Mouse (Mus musculus) hindbrain, embryonic 14.5 days (tissue): ENCODE data around the gene Cand2. TPM values are rescaled to one million over a fixed set of nuclear protein-coding genes. Genes with fewer than 3 reads are reported as not detected.

Source experiments
- ATAC-seq: fragments of 200-750 bp; cut with Nextera tagmentation; 2 replicates; pipeline ENCODE4 v1.8.0; 2017; ENCODE audit warnings: moderate number of reproducible peaks, mild to moderate bottlenecking, moderate TSS enrichment, moderate library complexity; ENCODE audit not compliant: low FRiP score
- DNase-seq: peaks from one replicate; pipeline ENCODE4 v3.0.0-alpha.2; 2015; ENCODE audit warnings: low spot score
- H3K27ac ChIP-seq: fragments of 300-500 bp; sonication (generic); 2 replicates; pipeline ENCODE4 v1.5.1; 2014; ENCODE audit warnings: mild to moderate bottlenecking, moderate library complexity
- H3K27me3 ChIP-seq: fragments of 300-500 bp; sonication (generic); 2 replicates; pipeline ENCODE4 v1.6.1; 2014; ENCODE audit warnings: mild to moderate bottlenecking, low read length, mixed read lengths; ENCODE audit not compliant: control insufficient read depth, insufficient read depth
- H3K36me3 ChIP-seq: fragments of 300-500 bp; sonication (generic); replicated peaks from 2 replicates; pipeline ENCODE4 v1.6.1; 2014; ENCODE audit not compliant: control insufficient read depth, insufficient read depth
- H3K4me1 ChIP-seq: fragments of 300-500 bp; sonication (generic); replicated peaks from 2 replicates; pipeline ENCODE4 v1.6.1; 2014; ENCODE audit warnings: antibody characterized with exemption, low read length, mixed read lengths; ENCODE audit not compliant: control insufficient read depth, insufficient read depth
- H3K4me2 ChIP-seq: fragments of 300-500 bp; sonication (generic); replicated peaks from 2 replicates; pipeline ENCODE4 v1.6.1; 2014; ENCODE audit warnings: mild to moderate bottlenecking, moderate library complexity
- H3K4me3 ChIP-seq: fragments of 300-500 bp; sonication (generic); replicated peaks from 2 replicates; pipeline ENCODE4 v1.5.1; 2014; ENCODE audit warnings: mild to moderate bottlenecking, low read length
- H3K9ac ChIP-seq: fragments of 300-500 bp; sonication (generic); 2 replicates; pipeline ENCODE4 v1.6.1; 2014
- H3K9me3 ChIP-seq: fragments of 300-500 bp; sonication (generic); 2 replicates; pipeline ENCODE4 v1.6.1; 2016; ENCODE audit warnings: low read length; ENCODE audit not compliant: control insufficient read depth
- WGBS: fragments of 180-500 bp; shearing (Covaris S2); extraction: QIAGEN DNeasy Blood & Tissue Kit; methylation state at CpG from one replicate; pipeline ENCODE4 v1.1.7; 2014; 5-methylcytosine and 5-hydroxymethylcytosine counted together
- polyA plus RNA-seq: library from polyadenylated mRNA; unstranded; fragments of >200 nt; fragmentation: Nextera tagmentation; extraction: Ambion mirVana; gene quantifications from 2 replicates; pipeline ENCODE4 v1.2.1, GENCODE M21; 2014

Cand2 gene
- polyA plus RNA-seq, 1 experiment from 2014 or later = 11.1 TPM

- Histone ChIP-seq H3K4me3 (no peak overlapping the region), H3K9ac (no peak overlapping the region), H3K27ac (no peak overlapping the region), H3K36me3 (no peaks in the 10 kb centered on the region), H3K4me2 (no peak overlapping the region), H3K9me3 (no peaks in the 10 kb centered on the region), H3K27me3 (no peaks in the 10 kb centered on the region), H3K4me1 (peaks cover 5% of the 10 kb centered on the region)
- WGBS = 84% methylated on average over 20 of the region's 20 CpGs
- ATAC-seq (no peak), DNase-seq (no peak)
Observed at GRCm38 (mm10) chr6:115770059-115770670, 4.2 kb upstream of the Cand2 start.

GRCm38 (mm10) chr6:115770852-115771251, 3.5 kb upstream of the Cand2 start:
- H3K36me3 ChIP-seq = no peaks in the 10 kb centered on the region
- H3K9me3 ChIP-seq = no peaks in the 10 kb centered on the region
- 85% methylated on average over 4 of the region's 4 CpGs for WGBS
- H3K4me2 ChIP-seq = no peak overlapping the region
- DNase-seq (no peak), ATAC-seq (no peak)
- no peaks in the 10 kb centered on the region for H3K27me3 ChIP-seq
- H3K4me1 ChIP-seq = peaks cover 12% of the 10 kb centered on the region
- no peak overlapping the region for H3K27ac ChIP-seq
- no peak overlapping the region for H3K4me3 ChIP-seq
- no peak overlapping the region for H3K9ac ChIP-seq

GRCm38 (mm10) chr6:115772201-115772600, 2.1 kb upstream of the Cand2 start:
- DNase-seq (no peak), ATAC-seq (no peak)
- Histone ChIP-seq H3K4me2 (no peak overlapping the region), H3K27ac (no peak overlapping the region), H3K36me3 (no peaks in the 10 kb centered on the region), H3K4me3 (no peak overlapping the region), H3K9me3 (no peaks in the 10 kb centered on the region), H3K27me3 (no peaks in the 10 kb centered on the region), H3K9ac (no peak overlapping the region), H3K4me1 (peaks cover 22% of the 10 kb centered on the region)
- WGBS = 83% methylated on average over 6 of the region's 6 CpGs

- Histone ChIP-seq H3K9me3 (no peaks in the 10 kb centered on the region), H3K9ac (no peak overlapping the region), H3K27ac (no peak overlapping the region), H3K4me1 (peaks cover 22% of the 10 kb centered on the region), H3K27me3 (no peaks in the 10 kb centered on the region), H3K36me3 (no peaks in the 10 kb centered on the region), H3K4me2 (no peak overlapping the region), H3K4me3 (no peak overlapping the region)
- 91% methylated on average over 1 of the region's 1 CpGs for WGBS
- no peak for DNase-seq
- no peak for ATAC-seq
Observed at GRCm38 (mm10) chr6:115772604-115773003, 1.7 kb upstream of the Cand2 start.

- H3K27me3 ChIP-seq = no peaks in the 10 kb centered on the region
- H3K9me3 ChIP-seq = no peaks in the 10 kb centered on the region
- H3K36me3 ChIP-seq = no peaks in the 10 kb centered on the region
- H3K4me1 ChIP-seq = peaks cover 22% of the 10 kb centered on the region
- peak overlapping the region; percentile 60 for H3K9ac ChIP-seq
- DNase-seq (peak; percentile 64), ATAC-seq (peak; percentile 74)
- peak overlapping the region; percentile 57; the same call in 1 of the 2 replicates for H3K27ac ChIP-seq
- H3K4me2 ChIP-seq = peak overlapping the region; percentile 88
- peak overlapping the region; percentile 90 for H3K4me3 ChIP-seq
- 2% methylated on average over 14 of the region's 14 CpGs for WGBS
Observed at GRCm38 (mm10) chr6:115773966-115774413, 348 bp upstream of the Cand2 start.

GRCm38 (mm10) chr6:115775838-115776237, 1.5 kb downstream of the Cand2 start:
- no peak for ATAC-seq

GRCm38 (mm10) chr6:115776363-115776762, 2.0 kb downstream of the Cand2 start:
- no peak for DNase-seq
- H3K27ac ChIP-seq = no peak overlapping the region
- H3K9me3 ChIP-seq = no peaks in the 10 kb centered on the region
- ATAC-seq = no peak
- H3K36me3 ChIP-seq = peaks cover 10% of the 10 kb centered on the region
- H3K4me2 ChIP-seq = peak overlapping the region; percentile 88
- 71% methylated on average over 9 of the region's 9 CpGs for WGBS
- peaks cover 22% of the 10 kb centered on the region for H3K4me1 ChIP-seq
- H3K27me3 ChIP-seq = no peaks in the 10 kb centered on the region
- 0 out of 2 replicates have a peak overlapping the region, but pooled peaks have one; percentile 93 for H3K9ac ChIP-seq
- peak overlapping the region; percentile 90; the same call in 1 of the 2 replicates for H3K4me3 ChIP-seq

More at GRCm38 (mm10) chr6:115775838-115776237, 1.5 kb downstream of the Cand2 start:
- no peaks in the 10 kb centered on the region for H3K9me3 ChIP-seq
- peak overlapping the region; percentile 90 for H3K4me3 ChIP-seq
- no peaks in the 10 kb centered on the region for H3K27me3 ChIP-seq
- peaks cover 5% of the 10 kb centered on the region for H3K36me3 ChIP-seq
- H3K4me2 ChIP-seq = peak overlapping the region; percentile 88
- H3K27ac ChIP-seq = no peak overlapping the region
- DNase-seq = no peak
- H3K4me1 ChIP-seq = peaks cover 22% of the 10 kb centered on the region
- H3K9ac ChIP-seq = peak overlapping the region; percentile 93; the same call in 1 of the 2 replicates
- WGBS = 48% methylated on average over 3 of the region's 3 CpGs

GRCm38 (mm10) chr6:115782781-115783180, 8.4 kb downstream of the Cand2 start:
- WGBS = 96% methylated on average over 3 of the region's 3 CpGs
- no peak overlapping the region for H3K4me2 ChIP-seq
- no peaks in the 10 kb centered on the region for H3K4me1 ChIP-seq
- ATAC-seq (no peak), DNase-seq (no peak)
- H3K27ac ChIP-seq = no peak overlapping the region
- no peaks in the 10 kb centered on the region for H3K9me3 ChIP-seq
- no peak overlapping the region for H3K9ac ChIP-seq
- no peak overlapping the region for H3K4me3 ChIP-seq
- H3K36me3 ChIP-seq = peaks cover 73% of the 10 kb centered on the region
- no peaks in the 10 kb centered on the region for H3K27me3 ChIP-seq

GRCm38 (mm10) chr6:115791016-115791415, 16.7 kb downstream of the Cand2 start:
- Histone ChIP-seq H3K36me3 (peaks cover 95% of the 10 kb centered on the region), H3K9ac (no peak overlapping the region), H3K9me3 (no peaks in the 10 kb centered on the region), H3K27me3 (no peaks in the 10 kb centered on the region), H3K4me3 (no peak overlapping the region), H3K27ac (no peak overlapping the region), H3K4me2 (no peak overlapping the region), H3K4me1 (no peaks in the 10 kb centered on the region)
- 91% methylated on average over 10 of the region's 10 CpGs for WGBS
- ATAC-seq (no peak), DNase-seq (no peak)
